Mouse (Mus musculus): Measurements from ENCODE around the gene Runx3.

Runx3 gene

GRCm38 (mm10) chr4:135120342-135121100 is at the start of gene Runx3:
TSS of gene Runx3 (plus strand) at chr4:135120652.
- peak; percentile 76 for DNase-seq

GRCm38 (mm10) chr4:135072671-135073070 is 47.8 kb upstream of the Runx3 start:
- no peak for DNase-seq

GRCm38 (mm10) chr4:135073523-135073922 is 46.9 kb upstream of the Runx3 start:
- DNase-seq, result no peak

DNA sequence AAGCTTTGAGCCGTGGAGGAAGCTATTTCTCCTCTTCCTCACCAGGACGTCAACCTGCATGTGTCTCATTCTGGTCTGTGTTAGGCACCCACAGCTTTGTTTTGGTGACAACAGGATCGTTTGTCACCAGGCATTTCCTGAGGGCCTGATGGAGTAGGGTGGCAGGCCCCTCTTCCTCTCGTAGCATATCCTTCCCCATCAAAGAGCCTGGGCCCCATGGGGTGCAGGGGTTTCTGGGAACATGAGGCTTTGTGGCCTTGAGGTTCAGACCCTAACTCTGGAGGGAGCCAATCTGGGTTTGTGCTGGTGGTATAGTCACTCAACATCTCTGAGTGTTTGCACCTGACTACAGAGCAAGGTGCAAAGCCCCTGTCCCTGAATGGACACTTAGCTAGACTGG is 45.8 kb upstream of the Runx3 start:
- peak; percentile 59 for DNase-seq

DNA sequence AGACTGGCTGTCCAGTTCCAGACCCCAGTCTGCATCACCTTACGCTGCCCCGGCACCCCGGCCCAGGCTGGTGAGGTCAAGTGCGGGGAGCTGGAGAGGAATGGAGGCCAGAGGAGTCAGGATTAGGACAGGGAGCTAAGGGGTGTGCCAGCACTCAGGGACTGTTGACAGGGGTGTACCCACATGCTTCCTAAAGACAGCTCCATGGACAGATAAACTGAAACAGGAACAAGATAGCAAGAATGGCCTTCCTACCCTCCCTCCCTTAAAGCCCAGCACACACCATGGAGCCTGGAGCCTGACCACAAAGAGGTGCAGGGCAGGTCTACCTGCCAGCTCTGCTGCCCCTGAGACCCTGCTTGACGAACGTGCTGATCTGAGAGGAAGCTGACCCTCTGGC is 45.1 kb upstream of the Runx3 start:
- peak; percentile 7 for DNase-seq

DNA sequence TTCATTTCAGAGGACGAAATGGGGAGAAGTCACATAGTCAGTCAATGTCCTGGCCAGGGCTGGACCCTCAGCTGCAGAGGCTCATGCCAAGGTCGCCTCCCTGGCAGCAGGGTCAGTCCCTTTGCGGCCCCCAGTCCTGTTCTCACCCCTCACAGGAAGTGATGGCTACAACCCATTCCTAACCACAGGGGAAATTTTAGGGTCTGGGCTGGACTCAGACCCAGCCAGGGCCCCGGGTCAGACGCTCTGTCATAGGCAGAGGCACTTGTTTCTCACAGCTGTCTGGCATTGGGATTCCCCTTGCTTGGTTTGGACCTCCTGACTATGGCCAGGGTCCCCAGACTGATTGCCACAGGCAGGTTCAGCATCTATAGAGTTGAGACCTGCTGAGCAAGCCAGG is 43.8 kb upstream of the Runx3 start:
- no peak for DNase-seq

DNA sequence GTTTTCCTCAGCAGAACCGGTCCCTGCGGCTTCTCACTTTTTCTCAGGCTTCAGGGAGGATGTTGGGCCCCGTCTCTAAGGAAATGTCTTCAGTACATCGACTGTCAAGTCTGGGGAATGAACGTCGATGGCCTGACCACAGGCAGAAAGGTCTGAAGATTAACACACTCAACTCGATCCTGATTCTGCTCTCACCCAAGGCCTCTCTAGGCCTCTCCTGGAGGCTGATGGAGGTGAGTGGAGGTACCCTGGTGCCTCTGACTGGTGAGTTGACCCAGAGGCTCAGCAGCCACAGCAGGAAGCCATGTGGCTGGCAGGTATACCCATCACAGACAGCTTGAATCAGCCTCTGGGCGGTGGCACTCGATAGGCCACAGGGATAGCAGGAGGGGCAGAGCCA is 43.3 kb upstream of the Runx3 start:
- no peak for DNase-seq

GRCm38 (mm10) chr4:135079859-135080640 is 40.4 kb upstream of the Runx3 start:
- peak; percentile 84 for DNase-seq

GRCm38 (mm10) chr4:135080641-135080920 is 39.9 kb upstream of the Runx3 start:
- DNase-seq, result no peak

DNA sequence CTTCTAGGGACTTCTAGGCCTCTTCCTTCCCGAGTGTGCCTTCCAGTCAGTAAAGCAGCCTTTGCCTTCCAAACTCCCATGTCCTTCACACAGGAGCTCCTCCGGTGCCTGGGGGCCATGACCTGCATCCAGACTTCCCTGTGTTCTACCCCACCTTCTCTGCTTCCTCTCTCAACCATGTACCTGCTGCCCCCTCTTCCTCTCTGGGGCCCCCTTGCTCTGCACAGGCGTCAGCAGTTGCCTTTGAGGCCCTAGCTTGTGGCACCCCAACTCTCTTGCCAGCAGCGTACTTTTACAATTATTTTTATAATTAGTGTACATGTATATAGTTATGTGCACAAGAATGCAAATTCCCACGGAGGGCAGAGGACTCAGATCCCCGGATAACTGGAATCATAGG is 37.4 kb upstream of the Runx3 start:
- DNase-seq, result peak; percentile 78

GRCm38 (mm10) chr4:135085077-135085853 is 35.2 kb upstream of the Runx3 start:
- DNase-seq, result no peak

DNA sequence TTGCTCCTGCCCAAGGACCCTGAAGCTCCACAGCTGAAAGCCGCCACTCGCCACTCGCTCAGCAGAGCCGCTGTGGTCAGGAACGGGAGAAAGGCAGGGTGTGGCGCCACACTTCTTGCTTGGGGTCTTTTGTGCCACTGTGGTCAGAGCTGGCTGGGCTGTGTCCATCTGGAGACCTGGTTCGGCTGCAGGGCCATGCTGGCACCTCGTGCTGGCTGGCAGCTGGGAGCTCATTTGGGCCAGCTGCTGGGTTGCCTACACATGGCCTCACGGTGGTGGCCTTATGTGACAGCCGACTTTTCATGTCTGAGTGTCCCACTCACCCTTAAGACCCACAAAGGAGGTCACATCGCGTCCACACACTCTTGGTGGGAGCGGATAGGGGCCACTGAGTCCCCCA is 29.8 kb upstream of the Runx3 start:
- no peak for DNase-seq

GRCm38 (mm10) chr4:135092871-135093270 is 27.6 kb upstream of the Runx3 start:
- DNase-seq, result no peak

GRCm38 (mm10) chr4:135095693-135096092 is 24.8 kb upstream of the Runx3 start:
- no peak for DNase-seq

DNA sequence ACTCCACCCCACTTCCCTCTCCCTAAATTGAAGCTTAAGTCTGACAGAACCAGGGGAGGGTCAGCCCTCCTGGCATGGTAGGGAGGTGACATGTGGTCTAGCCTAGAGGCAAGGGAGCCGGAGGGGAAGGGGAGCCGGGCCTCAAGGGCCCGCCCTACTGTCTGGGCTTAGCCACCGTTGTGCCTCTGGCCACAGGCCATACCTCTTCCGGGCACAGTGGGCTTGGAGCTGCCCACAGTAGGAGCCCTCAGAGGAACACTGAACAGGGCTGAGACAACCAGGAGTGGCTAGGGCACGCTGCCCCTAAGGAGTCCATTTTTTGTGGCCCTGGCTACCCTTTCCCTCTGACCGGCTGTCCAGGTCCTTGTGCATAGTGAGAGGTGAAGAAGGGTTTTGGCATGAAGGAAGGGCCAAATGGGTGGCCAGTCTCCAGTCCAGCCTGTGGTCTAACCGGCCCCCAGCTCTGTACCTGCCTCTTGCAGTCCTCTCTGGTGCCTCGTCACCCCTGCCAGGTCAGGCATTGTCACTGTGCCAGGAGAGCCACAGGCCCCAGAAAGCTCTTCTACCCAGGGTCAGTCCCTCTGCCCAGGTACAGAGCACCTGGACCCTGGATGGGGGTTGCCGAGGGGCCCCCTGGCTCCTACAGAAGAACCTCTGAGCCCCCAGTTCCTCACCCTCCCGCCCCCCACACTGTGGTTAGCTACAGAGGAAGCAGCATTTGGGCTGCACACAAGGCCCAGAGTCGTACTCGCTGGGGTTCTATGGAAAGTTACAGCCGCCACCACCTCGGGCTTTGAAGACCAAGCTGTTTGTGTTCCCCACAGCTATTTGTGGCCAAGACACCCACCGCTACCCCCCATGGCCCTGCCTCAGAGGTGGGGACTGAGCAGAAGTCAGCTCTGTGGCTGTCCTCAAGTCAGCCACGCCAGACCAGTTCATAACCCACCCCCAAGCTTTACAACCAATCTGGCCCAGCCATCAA is 22.3 kb upstream of the Runx3 start:
- peak; percentile 69 for DNase-seq

DNA sequence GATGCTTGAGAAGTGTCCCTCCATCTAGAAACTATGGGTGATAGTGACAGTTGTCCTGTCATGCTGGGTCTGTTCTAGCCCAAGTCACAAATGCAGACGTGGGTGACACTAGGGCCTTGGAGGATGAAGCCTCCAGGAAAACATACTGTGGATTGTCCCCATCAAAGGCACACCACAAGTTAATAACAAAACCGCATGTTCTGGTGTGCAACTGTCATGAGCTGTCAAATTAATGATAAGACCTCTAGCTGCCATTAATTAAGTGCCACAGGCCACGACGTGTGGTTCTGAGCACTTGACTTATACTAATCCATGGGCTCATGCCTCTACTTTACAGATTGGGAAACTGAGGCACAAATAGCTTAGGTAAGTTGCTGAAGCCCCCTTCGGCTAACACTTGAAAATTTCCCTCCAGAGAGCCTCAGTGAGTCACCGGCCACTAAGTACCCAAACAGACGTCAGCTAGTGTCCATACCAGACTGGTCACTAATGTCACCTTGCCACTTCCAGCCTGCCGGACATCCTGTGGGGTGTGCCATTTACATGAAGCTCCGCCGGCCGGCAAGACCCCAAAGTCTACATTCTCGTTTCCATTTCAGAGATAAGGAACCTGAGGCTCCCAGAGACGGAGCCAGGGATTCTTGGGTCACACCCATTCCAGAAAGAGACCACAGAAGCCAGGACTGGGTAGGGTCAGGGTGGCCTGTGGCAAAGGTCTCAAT is 18.3 kb upstream of the Runx3 start:
- no peak for DNase-seq

DNA sequence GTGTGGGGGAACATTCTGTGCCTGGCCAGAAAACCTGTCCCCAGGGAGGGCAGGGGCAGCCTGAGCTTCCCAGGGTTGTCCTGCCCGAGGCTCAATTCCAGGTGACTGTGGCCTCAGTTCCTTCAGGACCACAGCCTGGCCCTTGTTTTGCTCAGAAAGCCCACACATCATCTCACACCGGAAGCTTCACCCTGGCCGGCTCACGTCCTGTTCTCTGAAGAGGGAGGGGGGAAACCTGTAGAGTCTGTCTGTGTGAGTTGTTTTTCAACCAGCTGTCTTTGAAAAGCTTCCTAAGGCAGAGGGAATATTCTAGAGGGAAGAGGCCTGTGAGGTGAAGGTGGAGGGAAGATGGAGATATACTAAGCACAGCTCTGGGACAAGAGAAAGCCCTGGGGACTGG is 17.7 kb upstream of the Runx3 start:
- peak; percentile 58 for DNase-seq

- DNase-seq, result peak; percentile 57
These were observed 16.7 kb upstream of the Runx3 start for GRCm38 (mm10) chr4:135103800-135104199.

- DNase-seq, result no peak
These were observed 13.5 kb upstream of the Runx3 start for GRCm38 (mm10) chr4:135106968-135107367.

DNA sequence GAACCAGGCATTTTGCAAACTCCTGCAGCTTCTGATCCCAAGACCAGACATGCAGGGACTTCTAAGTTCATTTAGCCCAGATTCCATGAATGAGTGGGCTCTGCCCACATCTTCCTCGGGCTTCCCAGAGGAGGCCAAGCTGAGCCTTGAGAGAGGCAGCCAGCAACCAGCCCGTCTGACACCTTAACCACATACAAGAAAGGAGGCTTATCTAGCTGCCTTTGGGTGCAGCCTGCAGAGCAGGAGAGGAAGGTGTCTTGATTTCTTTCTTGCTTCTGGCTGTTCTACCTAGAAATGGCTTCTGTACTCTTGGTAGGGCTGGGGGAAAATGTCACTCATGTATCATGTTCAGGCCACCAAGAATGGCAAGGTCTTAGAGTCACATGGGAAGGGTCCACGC is 11.8 kb upstream of the Runx3 start:
- no peak for DNase-seq

DNA sequence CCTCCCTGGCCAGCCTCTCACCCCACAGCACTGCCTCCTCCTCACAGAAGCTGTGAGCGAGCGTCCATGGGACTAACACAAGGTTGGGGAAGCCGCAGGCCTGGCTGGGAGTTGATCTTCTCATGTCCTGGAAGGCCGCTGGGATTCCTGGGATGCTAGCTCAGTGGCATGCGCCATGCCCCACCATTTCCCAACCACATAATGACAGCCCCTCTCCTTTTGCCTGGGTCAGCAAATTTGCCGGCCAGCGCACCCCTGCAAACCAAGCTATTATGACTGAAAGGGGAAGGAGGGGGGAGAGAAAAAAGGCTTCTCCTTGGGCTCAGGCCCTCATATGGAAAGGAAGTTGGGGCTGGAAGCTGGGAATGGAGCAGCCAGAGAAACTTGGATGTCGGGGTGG is 6.8 kb upstream of the Runx3 start:
- no peak for DNase-seq

DNA sequence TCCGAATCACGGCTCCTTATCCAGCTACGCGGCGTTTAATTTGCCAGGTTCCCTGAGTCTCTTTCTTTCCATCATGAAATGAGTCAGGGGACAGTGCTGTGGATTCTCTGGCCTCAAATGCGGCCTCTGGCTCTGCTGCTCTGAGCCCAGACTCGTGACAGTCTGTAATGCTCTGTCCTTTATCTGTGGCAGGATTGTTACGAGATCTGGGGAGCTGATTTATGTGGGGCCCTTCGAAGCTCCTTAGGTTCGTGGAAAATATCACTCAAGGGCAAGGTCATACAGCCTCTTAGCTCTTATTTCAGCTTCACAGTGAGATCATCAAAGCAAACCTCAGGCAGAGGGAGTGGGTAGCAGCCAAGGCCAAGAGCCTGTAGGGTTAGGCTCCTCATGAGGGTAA is 6.2 kb upstream of the Runx3 start:
- DNase-seq, result no peak
